Mouse (Mus musculus): ENCODE results near the gene Itprip.

DNA sequence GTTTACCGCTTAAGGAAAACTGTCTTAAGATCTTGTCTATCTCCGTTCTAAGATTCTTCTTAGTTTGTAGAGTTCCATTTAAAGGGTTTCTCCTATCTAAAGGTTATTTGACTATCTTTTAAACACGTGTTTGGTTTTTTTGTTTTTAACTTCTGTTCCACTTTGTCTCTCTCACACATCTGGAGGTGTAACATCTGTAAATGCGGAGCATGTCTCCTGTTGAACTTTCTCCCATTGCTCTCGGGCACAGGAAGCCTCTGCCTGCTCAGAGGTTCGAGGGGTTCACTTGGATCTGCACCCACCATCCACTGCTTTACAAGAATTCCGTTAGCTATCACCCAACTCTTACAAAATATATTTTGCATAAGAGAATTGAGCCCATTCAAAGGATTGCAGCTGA, 37.6 kb downstream of the Itprip start:
- TF ChIP-seq CTCF (IDR thresholded peaks at IDR 0.05; ENCODE audit: control insufficient read depth, insufficient read depth, low read length): no peak
- TF ChIP-seq POLR2A (IDR thresholded peaks at IDR 0.05; ENCODE audit: borderline replicate concordance, control insufficient read depth, low read depth, low read length): no peak
